Mouse (Mus musculus): ENCODE measurements around the gene Elovl5. TPM values are rescaled to one million over a fixed set of nuclear protein-coding genes. Genes with fewer than 3 reads are reported as not detected.

Gene Elovl5
- polyA plus RNA-seq, 1 experiment from 2014 or later = 93.2 TPM

GRCm38 (mm10) chr9:78010707-78011106 is 93.5 kb downstream of the Elovl5 start:
- no peak overlapping the region for H3K4me3 ChIP-seq (replicated peaks)
- H3K9me3 ChIP-seq (replicated peaks) = no peaks in the 10 kb centered on the region
- no peaks in the 10 kb centered on the region for H3K36me3 ChIP-seq
- no peak overlapping the region for H3K9ac ChIP-seq
- H3K27ac ChIP-seq = no peak overlapping the region
- no peak overlapping the region for H3K4me2 ChIP-seq
- WGBS = 78% methylated on average over 10 of the region's 10 CpGs
- H3K27me3 ChIP-seq = no peaks in the 10 kb centered on the region
- ATAC-seq (replicated peaks; ENCODE audit: low FRiP score) = no peak
- H3K4me1 ChIP-seq = peaks cover 9% of the 10 kb centered on the region

DNA sequence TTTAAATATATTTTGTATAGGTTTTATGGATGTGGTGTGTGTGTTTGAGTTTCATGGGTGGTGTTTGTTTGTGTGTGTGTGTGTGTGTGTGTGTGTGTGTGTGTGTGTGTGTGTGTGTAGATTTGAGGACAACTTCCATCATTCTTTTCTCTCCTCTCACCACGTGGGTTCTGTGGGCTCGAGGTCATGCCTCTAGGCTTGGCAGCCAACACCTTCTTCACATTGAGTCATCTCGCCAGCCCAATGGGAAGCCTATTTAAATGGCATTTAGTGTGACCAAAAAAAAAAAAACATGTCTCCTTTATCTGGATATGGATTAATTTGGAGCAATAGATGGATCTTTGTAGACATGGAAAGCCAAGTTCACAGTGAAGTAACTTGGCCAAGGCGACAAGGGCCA is 94.9 kb downstream of the Elovl5 start:
- no peaks in the 10 kb centered on the region for H3K36me3 ChIP-seq
- H3K4me2 ChIP-seq = no peak overlapping the region

DNA sequence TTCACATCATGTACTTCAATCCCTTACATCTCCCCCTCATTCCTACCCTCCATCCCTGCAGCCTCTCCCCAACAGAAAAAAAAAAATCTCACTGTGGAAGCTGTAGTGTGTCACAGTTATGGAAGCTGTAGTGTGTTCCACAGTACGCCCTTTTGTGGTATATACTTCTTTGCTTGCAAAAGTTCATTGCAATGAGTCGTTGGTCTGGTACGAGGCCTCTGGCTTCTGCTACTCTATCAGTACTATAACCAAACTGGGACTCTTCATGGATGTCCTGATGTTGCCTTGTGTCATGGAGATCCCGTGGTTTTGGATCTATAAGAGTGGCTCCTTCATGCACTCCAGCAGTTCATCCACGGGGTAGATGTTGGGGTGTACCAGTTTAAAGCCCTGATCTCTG is 95.5 kb downstream of the Elovl5 start:
- Histone ChIP-seq H3K36me3 (no peaks in the 10 kb centered on the region), H3K4me1 (peaks cover 13% of the 10 kb centered on the region), H3K4me2 (no peak overlapping the region), H3K9ac (no peak overlapping the region), H3K27ac (no peak overlapping the region), H3K9me3 (replicated peaks) (no peaks in the 10 kb centered on the region), H3K27me3 (peaks cover 3% of the 10 kb centered on the region; the same call in 1 of the 2 replicates), H3K4me3 (replicated peaks) (no peak overlapping the region)
- ATAC-seq (replicated peaks; ENCODE audit: low FRiP score) = no peak
- WGBS = 87% methylated on average over 5 of the region's 5 CpGs

More for the DNA sequence above, 94.9 kb downstream of the Elovl5 start:
- 93% methylated on average over 4 of the region's 4 CpGs for WGBS
- ATAC-seq (replicated peaks; ENCODE audit: low FRiP score) = no peak
- Histone ChIP-seq H3K4me3 (replicated peaks) (no peak overlapping the region), H3K4me1 (peaks cover 13% of the 10 kb centered on the region), H3K27me3 (peaks cover 3% of the 10 kb centered on the region; the same call in 1 of the 2 replicates), H3K9me3 (replicated peaks) (no peaks in the 10 kb centered on the region), H3K27ac (no peak overlapping the region), H3K9ac (no peak overlapping the region)

DNA sequence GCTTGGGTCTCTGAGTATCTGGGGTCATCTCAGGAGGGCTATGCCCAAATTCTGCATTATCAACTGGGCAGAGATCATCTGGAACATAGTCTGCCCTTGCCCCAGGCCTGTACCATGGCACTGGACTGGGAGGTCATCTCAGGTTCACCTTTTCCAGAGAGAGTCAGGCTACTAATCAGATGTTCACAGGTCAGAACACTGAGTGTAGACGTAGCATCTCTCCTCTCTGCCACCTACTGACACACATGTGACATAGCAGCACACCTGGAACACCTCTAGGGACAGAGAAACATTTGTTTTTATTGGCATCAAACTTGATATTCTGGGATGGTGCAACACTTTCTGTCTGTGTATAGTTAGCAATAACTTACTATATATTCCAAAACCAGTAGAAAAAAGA is 96.6 kb downstream of the Elovl5 start:
- no peaks in the 10 kb centered on the region for H3K36me3 ChIP-seq
- no peak overlapping the region for H3K27ac ChIP-seq
- peaks cover 3% of the 10 kb centered on the region; the same call in 1 of the 2 replicates for H3K27me3 ChIP-seq
- WGBS = 35% methylated on average over 1 of the region's 1 CpGs
- no peak for ATAC-seq (replicated peaks; ENCODE audit: low FRiP score)
- no peak overlapping the region for H3K4me2 ChIP-seq
- no peak overlapping the region for H3K9ac ChIP-seq
- peaks cover 13% of the 10 kb centered on the region for H3K4me1 ChIP-seq
- H3K9me3 ChIP-seq (replicated peaks) = no peaks in the 10 kb centered on the region
- H3K4me3 ChIP-seq (replicated peaks) = no peak overlapping the region

DNA sequence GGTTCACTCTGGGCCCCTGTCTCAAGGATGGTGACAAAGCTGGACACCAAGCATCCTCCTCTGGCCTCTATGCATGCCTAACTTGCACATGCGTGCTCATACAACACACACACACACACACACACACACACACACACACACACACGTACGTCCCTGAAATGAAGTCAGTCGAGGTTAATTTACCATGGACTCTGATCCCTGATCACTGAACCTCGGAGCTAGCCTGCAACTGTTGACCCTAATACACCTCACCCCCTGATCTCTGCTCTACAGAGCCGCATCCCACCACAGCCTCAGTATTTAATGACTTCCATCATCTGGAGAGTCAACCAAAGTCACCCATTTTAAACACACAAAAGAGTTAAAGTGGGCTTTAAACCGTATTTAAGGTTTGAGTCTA is 98.7 kb downstream of the Elovl5 start:
- Histone ChIP-seq H3K9me3 (replicated peaks) (no peaks in the 10 kb centered on the region), H3K9ac (no peak overlapping the region), H3K4me2 (0 out of 2 replicates have a peak overlapping the region, but pooled peaks have one; percentile 30), H3K36me3 (no peaks in the 10 kb centered on the region), H3K27ac (no peak overlapping the region), H3K4me3 (replicated peaks) (no peak overlapping the region), H3K4me1 (peaks cover 16% of the 10 kb centered on the region), H3K27me3 (peaks cover 3% of the 10 kb centered on the region; the same call in 1 of the 2 replicates)
- 48% methylated on average over 7 of the region's 7 CpGs for WGBS
- peak; percentile 65 for ATAC-seq (replicated peaks; ENCODE audit: low FRiP score)

- Histone ChIP-seq H3K9ac (no peak overlapping the region), H3K36me3 (no peaks in the 10 kb centered on the region), H3K4me1 (peaks cover 21% of the 10 kb centered on the region), H3K4me3 (replicated peaks) (no peak overlapping the region), H3K4me2 (peak overlapping the region; percentile 30), H3K27ac (no peak overlapping the region), H3K27me3 (peaks cover 3% of the 10 kb centered on the region; the same call in 1 of the 2 replicates), H3K9me3 (replicated peaks) (no peaks in the 10 kb centered on the region)
- no peak for ATAC-seq (replicated peaks; ENCODE audit: low FRiP score)
- 33% methylated on average over 15 of the region's 15 CpGs for WGBS
Observed at GRCm38 (mm10) chr9:78016288-78016687, 99.1 kb downstream of the Elovl5 start.

GRCm38 (mm10) chr9:78021256-78021655 is 104.1 kb downstream of the Elovl5 start:
- H3K4me3 ChIP-seq (replicated peaks) = no peak overlapping the region
- peak overlapping the region; percentile 68 for H3K27ac ChIP-seq
- 20% methylated on average over 9 of the region's 9 CpGs for WGBS
- peak; percentile 78 for ATAC-seq (replicated peaks; ENCODE audit: low FRiP score)
- peaks cover 27% of the 10 kb centered on the region for H3K4me1 ChIP-seq
- H3K27me3 ChIP-seq = peaks cover 3% of the 10 kb centered on the region; the same call in 1 of the 2 replicates
- no peak overlapping the region for H3K9ac ChIP-seq
- 0 out of 2 replicates have a peak overlapping the region, but pooled peaks have one; percentile 6 for H3K4me2 ChIP-seq
- H3K9me3 ChIP-seq (replicated peaks) = no peaks in the 10 kb centered on the region
- H3K36me3 ChIP-seq = no peaks in the 10 kb centered on the region

- H3K9ac ChIP-seq = no peak overlapping the region
- peak; percentile 43; the same call in 1 of the 2 replicates for ATAC-seq (replicated peaks; ENCODE audit: low FRiP score)
- no peaks in the 10 kb centered on the region for H3K27me3 ChIP-seq
- WGBS = 47% methylated on average over 8 of the region's 8 CpGs
- H3K36me3 ChIP-seq = no peaks in the 10 kb centered on the region
- no peak overlapping the region for H3K4me3 ChIP-seq (replicated peaks)
- peak overlapping the region; percentile 68 for H3K27ac ChIP-seq
- H3K9me3 ChIP-seq (replicated peaks) = no peaks in the 10 kb centered on the region
- H3K4me1 ChIP-seq = peaks cover 20% of the 10 kb centered on the region
- no peak overlapping the region for H3K4me2 ChIP-seq
Observed at GRCm38 (mm10) chr9:78022187-78022945, 105.2 kb downstream of the Elovl5 start.

- H3K4me2 ChIP-seq = no peak overlapping the region
- 0 out of 2 replicates have a peak, but pooled peaks have one; percentile 19 for ATAC-seq (replicated peaks; ENCODE audit: low FRiP score)
- H3K4me1 ChIP-seq = peaks cover 20% of the 10 kb centered on the region
- no peak overlapping the region for H3K27ac ChIP-seq
- H3K36me3 ChIP-seq = no peaks in the 10 kb centered on the region
- H3K4me3 ChIP-seq (replicated peaks) = no peak overlapping the region
- H3K27me3 ChIP-seq = no peaks in the 10 kb centered on the region
- H3K9me3 ChIP-seq (replicated peaks) = no peaks in the 10 kb centered on the region
- 16% methylated on average over 3 of the region's 3 CpGs for WGBS
- H3K9ac ChIP-seq = no peak overlapping the region
Observed at GRCm38 (mm10) chr9:78024823-78025222, 107.7 kb downstream of the Elovl5 start.

- Histone ChIP-seq H3K9ac (no peak overlapping the region), H3K4me2 (no peak overlapping the region), H3K9me3 (replicated peaks) (no peaks in the 10 kb centered on the region), H3K27ac (no peak overlapping the region), H3K36me3 (no peaks in the 10 kb centered on the region), H3K4me1 (peaks cover 5% of the 10 kb centered on the region), H3K27me3 (no peaks in the 10 kb centered on the region), H3K4me3 (replicated peaks) (no peak overlapping the region)
- ATAC-seq (replicated peaks; ENCODE audit: low FRiP score) = no peak
- WGBS = 71% methylated on average over 3 of the region's 3 CpGs
Observed at GRCm38 (mm10) chr9:78027099-78027498, 109.9 kb downstream of the Elovl5 start.

- WGBS = 87% methylated on average over 10 of the region's 10 CpGs
- no peaks in the 10 kb centered on the region for H3K9me3 ChIP-seq (replicated peaks)
- H3K36me3 ChIP-seq = no peaks in the 10 kb centered on the region
- H3K27me3 ChIP-seq = no peaks in the 10 kb centered on the region
- H3K9ac ChIP-seq = no peak overlapping the region
- ATAC-seq (replicated peaks; ENCODE audit: low FRiP score) = no peak
- no peak overlapping the region for H3K4me3 ChIP-seq (replicated peaks)
- H3K4me1 ChIP-seq = no peaks in the 10 kb centered on the region
- H3K27ac ChIP-seq = no peak overlapping the region
- no peak overlapping the region for H3K4me2 ChIP-seq
Observed at GRCm38 (mm10) chr9:78030835-78031456, 113.8 kb downstream of the Elovl5 start.

- Histone ChIP-seq H3K4me3 (replicated peaks) (no peak overlapping the region), H3K36me3 (no peaks in the 10 kb centered on the region), H3K4me2 (no peak overlapping the region), H3K4me1 (no peaks in the 10 kb centered on the region), H3K9ac (no peak overlapping the region), H3K27ac (no peak overlapping the region), H3K9me3 (replicated peaks) (no peaks in the 10 kb centered on the region), H3K27me3 (no peaks in the 10 kb centered on the region)
- 88% methylated on average over 4 of the region's 4 CpGs for WGBS
- ATAC-seq (replicated peaks; ENCODE audit: low FRiP score) = no peak
Observed at GRCm38 (mm10) chr9:78032930-78033329, 115.8 kb downstream of the Elovl5 start.
